Mouse (Mus musculus): ENCODE results near the gene D930048N14Rik. TPM values are rescaled to one million over a fixed set of nuclear protein-coding genes. Genes with fewer than 3 reads are reported as not detected.
"Not testable (repeated sequence)": the region's sequence is repeated elsewhere in the genome, so short reads cannot be mapped to it uniquely, and the experiment has no call there.

The D930048N14Rik gene
- total RNA-seq, 2 experiments from 2014 or later = 0.86 to 0.97 TPM

GRCm38 (mm10) chr11:51646751-51647667 is 3.7 kb upstream of the D930048N14Rik start:
- intact Hi-C loops (cut with DNase I) = no loop called here
- DNase-seq (ENCODE audit: extremely low spot score in 1 of 2, low spot score in 2 of 2) = peak in 1 of 2 experiments; percentile 58

- peak in 1 of 2 experiments; percentile 62 for DNase-seq (ENCODE audit: extremely low spot score in 1 of 2, low spot score in 2 of 2)
- intact Hi-C loops (cut with DNase I) = no loop called here
These were observed 2.2 kb upstream of the D930048N14Rik start for GRCm38 (mm10) chr11:51648566-51648965.

- intact Hi-C loops (cut with DNase I) = no loop called here
- no peak for DNase-seq (ENCODE audit: extremely low spot score in 1 of 2, low spot score in 2 of 2)
These were observed 1.5 kb upstream of the D930048N14Rik start for GRCm38 (mm10) chr11:51649111-51649888.

- intact Hi-C loops (cut with DNase I) = no loop called here
- no peak for DNase-seq (ENCODE audit: extremely low spot score in 1 of 2, low spot score in 2 of 2)
These were observed 910 bp upstream of the D930048N14Rik start for GRCm38 (mm10) chr11:51649889-51650199.

GRCm38 (mm10) chr11:51650261-51650660 is 493 bp upstream of the D930048N14Rik start:
- peak in 1 of 2 experiments; percentile 53 for DNase-seq (ENCODE audit: extremely low spot score in 1 of 2, low spot score in 2 of 2)
- intact Hi-C loops (cut with DNase I) = no loop called here

GRCm38 (mm10) chr11:51652889-51653418 is 2.2 kb downstream of the D930048N14Rik start:
- DNase-seq (ENCODE audit: extremely low spot score in 1 of 2, low spot score in 2 of 2) = no peak
- intact Hi-C loops (cut with DNase I) = no loop called here

GRCm38 (mm10) chr11:51653736-51654135 is 3.0 kb downstream of the D930048N14Rik start:
- intact Hi-C loops (cut with DNase I) = no loop called here
- DNase-seq (ENCODE audit: extremely low spot score in 1 of 2, low spot score in 2 of 2) = no peak

- intact Hi-C loops (cut with DNase I) = no loop called here
- no peak for DNase-seq (ENCODE audit: extremely low spot score in 1 of 2, low spot score in 2 of 2)
These were observed 4.1 kb downstream of the D930048N14Rik start for GRCm38 (mm10) chr11:51654891-51655290.

- DNase-seq (ENCODE audit: extremely low spot score in 1 of 2, low spot score in 2 of 2) = no peak
- intact Hi-C loops (cut with DNase I) = no loop called here
These were observed 6.2 kb downstream of the D930048N14Rik start for GRCm38 (mm10) chr11:51656798-51657521.

GRCm38 (mm10) chr11:51658291-51658690 is 7.5 kb downstream of the D930048N14Rik start:
- intact Hi-C loops (cut with DNase I) = no loop called here
- DNase-seq (ENCODE audit: extremely low spot score in 1 of 2, low spot score in 2 of 2) = no peak

- intact Hi-C loops (cut with DNase I) = no loop called here
These were observed 8.0 kb downstream of the D930048N14Rik start for GRCm38 (mm10) chr11:51658705-51659104.

GRCm38 (mm10) chr11:51661867-51662365 is 11.2 kb downstream of the D930048N14Rik start:
- intact Hi-C loops (cut with DNase I) = no loop called here
- DNase-seq (ENCODE audit: extremely low spot score in 1 of 2, low spot score in 2 of 2) = no peak

More at GRCm38 (mm10) chr11:51658705-51659104, 8.0 kb downstream of the D930048N14Rik start:
- DNase-seq (ENCODE audit: extremely low spot score in 1 of 2, low spot score in 2 of 2) = peak in 1 of 2 experiments; percentile 62

- intact Hi-C loops (cut with DNase I) = no loop called here
- no peak for DNase-seq (ENCODE audit: extremely low spot score in 1 of 2, low spot score in 2 of 2)
These were observed 11.9 kb downstream of the D930048N14Rik start for GRCm38 (mm10) chr11:51662632-51663031.

GRCm38 (mm10) chr11:51664747-51665146 is 14.0 kb downstream of the D930048N14Rik start:
- intact Hi-C loops (cut with DNase I); DNase-seq (ENCODE audit: extremely low spot score in 1 of 2, low spot score in 2 of 2): not testable (repeated sequence)

- DNase-seq (ENCODE audit: extremely low spot score in 1 of 2, low spot score in 2 of 2) = no peak
- intact Hi-C loops (cut with DNase I) = no loop called here
These were observed 20.1 kb downstream of the D930048N14Rik start for GRCm38 (mm10) chr11:51670846-51671245.

GRCm38 (mm10) chr11:51671376-51671775 is 20.6 kb downstream of the D930048N14Rik start:
- intact Hi-C loops (cut with DNase I) = no loop called here
- no peak for DNase-seq (ENCODE audit: extremely low spot score in 1 of 2, low spot score in 2 of 2)

- intact Hi-C loops (cut with DNase I) = no loop called here
- peak in 1 of 2 experiments; percentile 55 for DNase-seq (ENCODE audit: extremely low spot score in 1 of 2, low spot score in 2 of 2)
These were observed 22.5 kb downstream of the D930048N14Rik start for GRCm38 (mm10) chr11:51673291-51673690.

- intact Hi-C loops (cut with DNase I) = no loop called here
- no peak for DNase-seq (ENCODE audit: extremely low spot score in 1 of 2, low spot score in 2 of 2)
These were observed 24.6 kb downstream of the D930048N14Rik start for GRCm38 (mm10) chr11:51675386-51675785.

Data from left cerebral cortex, postnatal 10 days (tissue).